Mouse (Mus musculus): ENCODE results near the gene Ccdc70.
"Not testable (repeated sequence)": the region's sequence is repeated elsewhere in the genome, so short reads cannot be mapped to it uniquely, and the experiment has no call there.

Gene Ccdc70

DNA sequence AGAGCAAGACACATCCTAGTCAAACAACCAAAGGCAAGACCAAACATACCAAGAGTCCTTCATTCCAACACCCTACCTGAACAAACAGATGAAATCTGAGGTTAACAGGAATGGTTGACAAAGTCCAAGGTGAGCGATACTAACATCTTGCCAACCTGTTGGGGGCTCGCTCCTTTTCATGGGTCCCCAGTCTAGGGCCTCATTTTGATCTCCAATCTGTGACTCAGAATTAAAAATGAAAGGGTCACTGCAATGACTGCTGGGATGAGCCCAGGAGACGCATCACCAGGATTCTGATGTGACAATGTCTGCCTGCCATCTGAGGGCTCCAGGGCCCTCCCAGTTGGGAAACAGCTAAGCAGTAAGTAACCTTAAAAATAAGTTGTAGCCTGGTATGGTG, at the start of gene Ccdc70:
Gene Ccdc70, plus strand, starts transcription at position 301 of the 400 bp plus-strand sequence.
- DNase-seq = no peak

DNA sequence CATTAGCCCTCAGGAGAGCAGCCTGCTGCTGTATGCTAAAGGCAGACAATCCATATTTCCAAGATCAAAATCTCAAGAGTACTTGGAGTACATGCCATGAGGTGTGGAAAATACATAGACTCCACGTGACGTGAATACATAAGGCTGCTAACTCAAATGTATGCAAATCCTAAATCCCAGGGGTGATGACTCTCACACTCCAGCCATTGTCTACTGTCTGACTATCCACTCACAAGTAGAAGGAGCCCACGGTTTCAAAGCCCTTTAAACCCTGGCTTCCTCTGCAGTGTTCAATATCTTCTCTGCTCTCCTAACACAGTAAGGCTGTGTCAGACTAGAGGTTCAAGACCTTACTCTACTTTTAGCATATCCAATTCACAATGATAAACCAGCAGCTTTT, 38.8 kb upstream of the Ccdc70 start:
- DNase-seq = not testable (repeated sequence)

DNA sequence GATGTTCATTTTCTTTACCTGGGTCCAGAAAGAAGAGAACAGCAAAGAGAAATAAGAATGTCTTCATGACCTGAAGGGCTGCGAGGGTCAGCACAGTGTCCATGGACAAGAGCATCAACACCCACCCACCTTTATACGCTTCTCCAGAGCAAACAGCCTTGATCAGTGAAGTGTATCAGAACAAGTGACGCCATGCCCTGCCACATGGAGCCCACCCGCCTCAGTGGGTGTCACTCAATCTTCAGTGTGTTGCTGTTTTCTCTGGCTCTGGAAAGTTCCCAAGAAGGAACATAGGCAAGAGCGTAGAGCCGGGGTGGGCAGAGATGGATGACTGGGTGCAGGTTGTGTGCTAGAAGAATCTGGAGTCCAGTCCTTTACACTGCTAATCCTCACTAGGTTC, 37.0 kb upstream of the Ccdc70 start, which contains the start of gene Defb15:
Gene Defb15, minus strand, starts transcription at position 101 of the 400 bp plus-strand sequence.
- no peak for DNase-seq

DNA sequence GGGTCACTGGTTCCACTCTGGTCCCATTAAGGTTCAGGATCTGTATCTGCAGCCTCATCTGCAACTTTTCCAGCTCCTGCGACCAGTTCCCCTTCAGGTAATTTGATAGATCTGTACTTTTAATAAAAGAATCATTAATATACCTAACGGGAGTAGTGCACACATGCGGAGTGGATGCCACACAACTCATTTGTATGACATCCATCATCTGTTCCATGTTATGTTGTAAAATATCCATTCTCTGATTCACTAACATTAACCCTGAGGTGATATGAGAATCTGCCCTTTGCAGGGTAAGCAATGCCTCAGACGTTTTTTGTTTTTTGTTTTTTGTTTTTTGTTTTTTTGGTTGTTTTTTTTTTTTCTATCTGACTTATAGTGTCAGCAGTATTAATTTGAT, 31.5 kb upstream of the Ccdc70 start, which contains the start of gene Defb35:
Gene Defb35, plus strand, starts transcription at position 301 of the 400 bp plus-strand sequence.
- not testable (repeated sequence) for DNase-seq

DNA sequence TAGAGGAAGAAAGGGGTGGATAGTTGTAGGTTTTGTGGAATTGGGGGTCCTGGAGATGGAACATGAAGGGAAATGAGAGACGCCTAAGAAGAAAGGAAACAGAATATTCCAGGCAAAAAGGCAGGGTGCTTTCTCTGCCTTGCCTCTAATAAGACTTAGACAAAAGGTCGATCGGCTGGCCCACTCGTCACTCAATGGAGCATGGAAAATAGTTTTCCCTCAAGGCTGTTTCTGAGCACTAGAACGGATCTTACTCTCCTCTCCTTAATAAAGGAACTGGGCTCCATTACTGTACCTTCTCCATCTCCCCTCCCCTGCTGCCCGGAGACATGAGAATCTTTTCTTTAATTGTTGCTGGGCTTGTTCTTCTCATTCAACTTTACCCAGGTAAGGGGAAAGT, 23.1 kb upstream of the Ccdc70 start, which contains the start of gene Defb13:
Gene Defb13, plus strand, starts transcription at position 301 of the 400 bp plus-strand sequence.
- no peak for DNase-seq

DNA sequence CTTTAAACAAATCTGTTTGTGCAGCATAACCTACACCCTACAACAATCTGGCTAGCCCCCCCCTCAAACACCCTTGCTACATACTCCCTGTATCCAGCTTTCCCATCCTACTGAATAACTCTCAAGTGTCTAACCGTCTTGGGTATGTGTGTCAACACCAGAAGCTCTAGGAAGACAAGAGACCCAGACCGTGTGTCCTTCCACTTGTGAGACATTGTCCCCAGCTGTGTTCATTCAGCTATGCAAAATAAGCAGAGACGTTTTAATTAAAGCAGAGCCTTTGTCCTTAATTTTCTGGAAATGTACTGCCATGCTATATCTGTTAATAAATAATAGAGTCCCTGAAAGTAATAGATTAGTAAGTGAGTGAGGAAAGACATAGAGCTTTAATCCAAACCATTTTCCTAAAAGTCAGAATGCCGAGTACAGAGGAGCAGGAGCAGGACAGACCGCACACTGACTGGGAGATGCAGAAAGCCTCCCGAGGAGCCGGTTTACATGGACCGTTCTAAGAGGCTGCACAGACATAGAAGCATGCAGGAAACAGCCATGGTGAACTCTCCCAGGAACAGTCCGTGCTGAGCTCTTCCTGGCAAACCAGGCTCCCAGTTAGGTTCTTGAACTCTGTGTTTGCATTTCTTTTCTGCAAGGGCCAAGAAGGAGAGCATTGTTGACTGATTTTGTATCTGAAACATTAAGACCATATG, 22.1 kb upstream of the Ccdc70 start:
- DNase-seq = no peak

DNA sequence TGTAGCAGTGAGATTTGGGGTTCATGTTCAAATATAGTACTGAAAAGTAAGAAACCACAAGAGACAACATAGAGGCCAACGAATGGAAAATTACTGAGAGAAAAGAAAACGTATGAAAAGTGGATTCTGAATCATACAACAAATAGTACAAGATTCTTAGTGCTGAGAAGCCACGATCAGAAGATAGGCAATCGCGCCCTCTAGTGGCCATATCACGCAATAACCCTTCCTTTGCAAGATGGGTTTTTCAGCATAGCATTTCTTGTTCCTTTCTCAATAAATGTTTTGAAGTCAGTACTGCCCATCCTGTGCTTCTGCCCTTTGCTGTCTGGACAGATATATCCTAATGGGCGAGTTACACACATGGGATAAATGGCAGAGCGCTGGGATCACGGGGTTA, 14.3 kb upstream of the Ccdc70 start:
- peak; percentile 16 for DNase-seq

DNA sequence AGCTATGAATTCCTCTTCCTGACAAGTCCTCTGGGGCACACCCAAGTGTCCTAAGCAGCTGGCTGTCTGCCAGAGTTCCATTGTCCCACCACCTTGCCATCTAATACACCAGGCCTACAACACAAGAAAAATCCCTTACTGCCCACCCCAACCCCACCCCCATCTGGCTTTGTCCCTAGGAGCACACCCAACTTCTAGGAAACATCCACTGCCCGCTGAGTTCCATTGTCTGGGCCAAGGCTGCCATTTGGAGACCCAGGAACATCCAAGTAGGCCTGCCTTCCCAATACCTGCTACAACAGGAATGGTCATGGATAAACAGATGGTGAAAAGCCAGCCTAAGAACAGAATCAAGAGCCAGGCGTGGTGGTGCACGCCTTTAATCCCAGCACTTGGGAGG, 13.2 kb upstream of the Ccdc70 start:
- no peak for DNase-seq

DNA sequence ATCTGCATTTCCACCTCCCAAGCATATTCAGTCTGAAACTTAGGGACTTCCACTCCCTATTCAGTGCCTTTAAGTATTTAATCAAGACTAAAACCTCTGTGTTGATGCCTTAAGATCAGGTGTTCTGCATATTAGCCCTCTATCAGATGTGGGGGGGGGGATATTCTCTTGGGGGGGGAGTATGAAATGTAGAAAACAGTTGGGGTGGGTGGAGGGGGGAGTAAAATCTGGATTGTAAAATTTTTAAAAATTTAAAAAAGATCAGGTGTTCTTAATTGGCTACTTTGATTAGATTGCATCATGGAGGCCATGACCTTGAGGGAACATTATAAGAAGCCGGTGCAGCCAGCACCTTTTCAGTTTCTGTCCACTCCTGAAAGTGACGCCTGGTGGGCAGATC, 11.2 kb upstream of the Ccdc70 start, which contains the start of gene Fam90a1a:
Gene Fam90a1a, plus strand, starts transcription at position 301 of the 400 bp plus-strand sequence.
- DNase-seq = no peak

DNA sequence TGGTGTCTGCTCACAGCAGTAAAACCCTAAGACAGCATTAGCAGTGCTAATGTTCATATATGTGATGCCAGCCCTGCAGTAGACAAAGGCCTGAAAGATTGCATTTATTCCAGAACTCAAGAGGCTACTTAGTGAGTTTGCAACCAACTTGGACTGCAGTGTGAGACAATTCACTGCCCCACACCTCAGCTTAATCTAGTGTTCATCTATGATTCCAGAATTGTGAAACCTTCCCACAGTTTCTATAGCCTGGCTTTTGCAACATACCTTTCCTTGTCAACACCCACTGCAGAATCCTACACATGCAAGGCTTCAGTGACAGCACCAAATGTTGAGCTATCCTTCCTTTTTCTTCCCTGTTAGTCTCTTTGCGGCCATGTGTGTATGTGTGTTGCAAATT, 2.9 kb upstream of the Ccdc70 start:
- no peak for DNase-seq

DNA sequence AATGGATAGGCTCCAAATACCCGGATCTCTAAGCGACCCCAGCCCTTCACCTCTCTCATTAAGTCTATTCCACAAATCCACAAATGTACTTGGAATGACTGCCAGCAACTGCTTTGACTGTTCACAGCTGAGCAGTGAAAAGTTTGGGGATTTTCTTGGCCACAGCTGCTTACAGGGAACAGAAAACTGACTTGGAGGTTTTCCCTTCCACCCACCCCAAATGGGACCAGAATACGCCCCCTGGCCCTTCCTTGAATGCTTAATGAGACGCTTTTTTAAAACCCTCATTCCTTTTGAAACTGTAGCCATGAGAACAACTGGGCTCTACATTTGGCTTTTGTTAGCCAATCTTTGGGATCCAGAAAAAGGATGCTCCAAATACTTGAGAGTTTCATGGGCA, 8.6 kb downstream of the Ccdc70 start:
- no peak for DNase-seq

DNA sequence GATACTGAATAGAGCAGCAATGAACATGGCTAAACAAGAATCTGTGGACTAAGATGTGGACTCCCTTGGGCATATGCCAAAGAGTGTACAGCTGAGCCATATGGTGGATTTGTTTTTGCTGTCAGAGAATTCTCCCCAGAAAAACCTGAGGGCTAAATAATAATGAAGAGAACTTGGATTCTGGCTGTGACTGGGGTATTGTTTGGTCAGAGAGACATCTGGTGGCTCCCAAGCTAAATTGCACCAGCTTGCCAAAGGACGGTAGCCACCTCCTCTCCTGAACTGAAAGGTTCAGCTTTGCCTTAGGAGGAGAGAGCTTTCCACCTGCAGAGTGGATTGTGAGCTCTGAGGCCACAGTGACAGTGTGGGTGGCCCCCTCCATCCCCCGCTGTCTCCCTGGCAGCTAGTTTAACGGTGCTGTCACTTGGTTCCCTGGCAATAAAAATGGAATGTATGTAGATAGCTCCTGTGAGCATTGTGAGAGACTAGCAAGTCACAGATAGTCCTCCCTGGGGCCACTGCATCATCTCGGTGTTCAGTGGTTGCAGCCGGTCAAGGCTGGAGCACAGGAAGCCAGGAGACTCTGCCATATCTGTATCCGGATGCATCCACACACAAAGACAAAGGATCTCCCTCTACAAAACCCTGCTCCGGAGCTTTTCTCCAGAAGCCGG, 12.2 kb downstream of the Ccdc70 start:
- no peak for DNase-seq

DNA sequence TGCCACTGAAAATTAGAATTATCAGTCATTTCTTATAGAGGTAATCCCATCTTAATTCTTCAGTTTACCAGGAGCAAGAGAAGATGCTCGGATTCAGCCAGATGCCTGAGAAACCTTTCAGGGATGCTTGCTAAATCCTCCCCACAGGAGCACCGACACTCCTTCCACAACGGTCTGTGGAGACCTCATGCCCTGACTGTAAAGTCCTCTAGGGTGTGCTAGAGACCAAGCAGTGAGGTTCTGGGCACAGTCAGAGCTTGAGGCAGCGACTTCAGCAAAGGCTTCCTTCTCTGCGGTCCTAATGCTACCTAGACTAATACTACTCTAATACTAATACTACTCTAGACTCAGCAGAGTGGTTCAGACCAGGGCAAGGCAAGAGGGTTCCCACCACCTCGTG, 22.6 kb downstream of the Ccdc70 start:
- peak; percentile 12 for DNase-seq

DNA sequence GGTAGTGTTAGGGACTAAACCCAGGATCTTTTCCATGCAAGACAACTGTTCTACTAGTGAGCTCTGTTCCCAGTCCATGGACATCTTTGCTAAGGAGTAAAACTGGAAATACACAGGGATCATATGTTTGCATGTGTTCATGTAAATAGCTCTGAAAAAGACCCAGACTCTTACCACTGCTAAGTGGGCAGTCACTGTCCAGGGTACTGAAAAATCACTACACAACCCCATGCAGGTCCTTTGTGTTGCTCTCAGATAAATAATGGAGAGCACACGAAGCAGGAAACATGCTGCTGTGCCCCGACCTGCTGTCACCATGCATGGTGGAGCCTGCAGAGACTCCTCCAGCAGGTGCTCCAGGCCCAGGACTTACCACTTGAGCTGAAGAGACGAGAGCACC, 25.6 kb downstream of the Ccdc70 start:
- DNase-seq = no peak

DNA sequence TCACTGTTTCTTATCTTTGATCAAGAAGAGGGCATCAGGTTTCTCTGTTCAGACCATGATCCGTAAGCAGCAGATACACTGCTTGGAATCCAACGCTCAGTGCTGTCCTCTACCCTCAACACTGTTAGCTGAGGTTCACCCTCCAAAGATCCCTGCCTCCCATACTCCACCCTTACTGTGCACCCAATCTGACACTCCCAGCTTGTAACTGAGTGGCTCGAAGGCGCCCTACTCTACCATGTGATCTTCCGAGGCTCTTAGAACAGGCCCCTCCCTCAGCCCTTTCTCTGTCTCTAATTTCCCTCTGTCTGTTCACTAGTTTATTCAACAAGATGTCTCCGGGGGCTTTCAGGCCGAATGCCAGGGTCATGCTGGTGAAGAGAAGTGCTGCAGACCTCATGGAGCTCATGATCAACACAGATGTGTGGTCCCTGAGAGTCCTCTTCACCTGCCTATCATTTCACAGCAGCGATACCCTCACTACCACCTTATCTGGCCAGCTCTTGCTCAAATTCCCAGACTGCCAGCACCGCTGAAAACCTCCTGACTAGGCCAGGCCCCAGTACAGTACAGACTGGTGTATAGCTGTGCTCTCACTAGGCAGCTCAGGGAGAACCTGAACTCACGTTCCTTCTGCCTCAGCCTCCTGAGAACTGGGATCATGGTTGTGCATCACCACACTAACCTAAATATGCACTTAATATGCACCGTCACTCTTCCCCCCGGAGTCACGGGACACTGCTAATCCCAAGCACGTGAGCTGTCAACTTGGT, 35.4 kb downstream of the Ccdc70 start:
- no peak for DNase-seq

DNA sequence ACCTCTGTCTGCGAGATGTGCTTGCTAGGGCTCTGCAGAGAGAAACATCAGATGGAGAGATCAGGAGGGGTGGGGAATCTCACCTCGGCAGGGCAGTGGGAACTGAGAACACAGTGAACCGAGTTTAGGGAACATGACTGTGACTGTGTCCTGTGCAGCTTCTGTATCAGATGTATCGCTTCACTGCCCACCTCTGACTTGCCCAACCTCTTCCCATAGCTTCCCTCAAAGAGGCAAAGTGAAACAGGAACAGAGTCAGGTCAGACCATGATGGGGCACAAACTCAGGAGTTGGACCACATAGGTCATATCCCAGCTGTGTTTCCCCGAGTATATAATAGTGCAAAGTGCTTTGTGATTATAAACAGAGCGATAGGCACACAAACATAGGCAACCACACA, 36.8 kb downstream of the Ccdc70 start:
- DNase-seq = no peak

DNA sequence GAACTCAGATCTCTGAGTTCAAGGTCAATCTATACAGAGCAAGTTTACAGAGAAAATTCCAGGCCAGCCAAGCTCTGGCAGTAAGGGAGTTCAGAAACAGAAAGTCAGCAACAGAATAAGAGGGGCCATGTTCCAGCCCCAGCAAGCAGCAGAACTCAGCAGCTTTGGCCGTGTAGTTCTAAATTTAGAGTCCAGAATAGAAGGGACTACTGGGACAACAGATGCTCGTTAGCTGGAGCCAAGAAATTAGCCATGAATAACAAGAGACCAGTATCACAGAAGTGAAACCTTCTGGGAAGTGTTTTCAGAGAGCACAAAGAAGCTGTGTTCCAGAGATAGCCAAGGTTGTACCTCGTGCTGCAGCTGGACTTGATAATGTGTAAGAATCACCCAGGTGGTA, 39.8 kb downstream of the Ccdc70 start:
- DNase-seq = no peak

DNA sequence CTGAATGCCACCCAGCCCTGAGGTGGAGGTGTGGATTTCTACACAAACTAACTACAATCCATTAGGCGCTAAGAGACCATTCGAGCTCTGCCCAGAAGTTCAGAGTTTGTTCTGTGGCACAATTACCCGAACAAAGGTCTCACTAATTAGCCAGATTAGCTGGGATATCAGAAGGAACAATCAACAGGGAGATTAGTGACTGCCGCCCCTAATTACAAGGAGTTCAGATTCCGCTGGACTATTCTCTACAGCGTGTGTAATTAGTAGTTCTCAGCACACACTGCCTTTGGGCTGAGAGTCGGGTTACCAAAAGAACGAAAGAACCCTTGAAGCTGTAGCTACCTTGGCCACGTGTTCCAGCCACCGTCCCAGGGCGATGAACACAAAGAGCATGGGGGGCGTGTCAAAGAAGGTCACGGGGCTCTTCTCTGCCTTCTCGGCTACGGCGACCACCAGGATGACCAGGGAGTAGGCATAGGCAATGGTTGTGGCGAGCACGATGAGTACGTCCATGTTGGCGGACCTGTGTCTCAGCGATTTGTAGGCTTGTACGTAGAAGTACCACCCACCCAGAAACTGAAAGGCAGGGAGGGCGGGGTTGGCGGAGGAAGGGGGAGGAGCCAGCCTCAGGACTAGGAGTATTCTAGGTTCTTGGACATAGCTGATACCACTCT, 43.6 kb downstream of the Ccdc70 start:
- DNase-seq = no peak

DNA sequence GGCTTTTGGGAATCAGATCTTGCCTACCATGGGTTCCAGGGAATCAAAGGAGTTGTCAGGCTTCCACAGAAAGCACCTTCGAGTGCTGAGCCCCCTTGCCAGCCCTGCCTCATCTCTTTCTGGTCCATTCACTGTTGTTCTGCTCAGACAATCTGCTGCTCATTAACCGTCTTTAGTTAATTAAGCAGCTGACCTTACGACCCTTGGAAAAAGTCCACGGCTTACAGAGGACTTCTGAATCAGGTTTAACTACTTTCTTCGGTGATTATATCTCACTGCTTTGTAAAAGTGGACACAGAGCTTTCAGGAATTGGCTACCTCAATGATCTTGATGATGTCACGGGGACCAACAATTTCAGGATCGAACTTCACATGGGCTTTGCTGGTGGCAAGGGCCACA, 48.2 kb downstream of the Ccdc70 start:
- no peak for DNase-seq

DNA sequence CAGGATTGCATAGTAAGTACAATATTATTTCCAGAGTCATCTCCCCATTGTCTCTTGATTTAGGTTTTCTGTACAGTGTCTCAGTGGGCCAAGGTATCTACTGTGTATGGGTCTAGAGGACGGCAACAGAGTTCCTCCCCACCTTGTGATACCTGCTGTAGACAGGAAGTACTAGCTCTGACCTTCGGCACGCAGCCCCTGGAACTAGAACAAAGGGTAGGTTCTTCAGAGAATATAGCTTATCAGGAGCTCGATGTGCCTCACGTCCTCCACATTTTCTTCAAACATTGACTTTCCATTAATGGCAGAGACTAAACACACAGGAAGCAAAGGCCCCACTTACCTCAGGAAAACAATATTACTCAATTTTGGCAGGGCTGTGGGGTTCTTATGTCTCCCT, 49.9 kb downstream of the Ccdc70 start:
- no peak for DNase-seq

DNA sequence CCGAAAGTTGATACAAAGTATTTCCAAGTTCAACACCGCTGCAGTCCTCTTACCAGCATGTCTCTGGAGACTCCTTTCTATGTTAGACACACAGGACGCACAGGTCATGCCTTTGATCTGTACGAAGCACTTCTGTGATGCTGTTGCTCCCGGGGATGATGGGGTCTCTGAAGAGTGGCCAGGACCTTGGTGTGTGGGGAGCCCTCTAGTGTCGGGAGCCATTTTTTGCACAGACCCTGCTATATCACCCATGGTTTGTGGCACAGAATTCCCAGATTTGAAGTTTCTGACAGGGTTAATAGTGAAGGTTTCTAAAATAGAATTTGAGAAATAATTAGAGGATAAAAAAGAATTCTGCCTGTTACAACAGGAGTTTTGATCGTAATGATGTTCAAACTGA, 52.7 kb downstream of the Ccdc70 start:
- DNase-seq = no peak
